Mouse (Mus musculus) thymus, adult 2 months (tissue): ENCODE measurements around the gene Slc25a21. TPM values are rescaled to one million over a fixed set of nuclear protein-coding genes. Genes with fewer than 3 reads are reported as not detected.
"Not testable (repeated sequence)": the region's sequence is repeated elsewhere in the genome, so short reads cannot be mapped to it uniquely, and the experiment has no call there.

Experiments
- DNase-seq: peaks from one replicate; pipeline ENCODE4 v3.0.0; 2021
- H3K27ac ChIP-seq: fragments of 200-500 bp; 2 replicates; pipeline ENCODE4 v1.5.1; 2012; ENCODE audit warnings: low read length, control low read depth; ENCODE audit not compliant: control insufficient read depth, insufficient read depth
- H3K27me3 ChIP-seq: fragments of 200-500 bp; 2 replicates; pipeline ENCODE4 v1.6.1; 2012; ENCODE audit warnings: mild to moderate bottlenecking, low read length, moderate library complexity, mixed read lengths; ENCODE audit not compliant: control insufficient read depth, insufficient read depth
- H3K36me3 ChIP-seq: fragments of 200-500 bp; 2 replicates; pipeline ENCODE4 v1.6.1; 2012; ENCODE audit warnings: mild to moderate bottlenecking, low read length, moderate library complexity; ENCODE audit not compliant: control insufficient read depth, insufficient read depth
- H3K4me1 ChIP-seq: fragments of 200-500 bp; replicated peaks from 2 replicates; pipeline ENCODE4 v1.6.1; 2012; ENCODE audit warnings: low read length; ENCODE audit not compliant: control insufficient read depth, insufficient read depth
- H3K4me3 ChIP-seq: fragments of 200-500 bp; 2 replicates; pipeline ENCODE4 v1.5.1; 2012; ENCODE audit warnings: mild to moderate bottlenecking, low read length, control low read depth, moderate library complexity; ENCODE audit not compliant: control insufficient read depth, insufficient read depth
- CTCF ChIP-seq: fragments of 200-500 bp; IDR thresholded peaks from 2 replicates; pipeline ENCODE4 v1.5.1; 2012; ENCODE audit warnings: mild to moderate bottlenecking, control low read depth, low read length, moderate library complexity, borderline replicate concordance; ENCODE audit not compliant: control insufficient read depth, poor library complexity, insufficient read depth; ENCODE audit errors: extremely low read depth
- POLR2A ChIP-seq: fragments of 200-500 bp; IDR thresholded peaks from 2 replicates; pipeline ENCODE4 v1.6.1; 2012; ENCODE audit warnings: mild to moderate bottlenecking, low read length, control low read depth, moderate library complexity; ENCODE audit not compliant: control insufficient read depth, poor library complexity, insufficient read depth; ENCODE audit errors: extremely low read depth
- WGBS: fragments of 180-500 bp; shearing (Covaris S2); methylation state at CpG from one replicate; pipeline ENCODE4 v1.1.7; 2018; 5-methylcytosine and 5-hydroxymethylcytosine counted together
- polyA plus RNA-seq: library from polyadenylated mRNA; depleted of rRNA; stranded (reverse); fragments of >200 nt; gene quantifications from 2 replicates; pipeline ENCODE4 v1.2.3, GENCODE M21; 2012

Slc25a21 gene
- polyA plus RNA-seq, 1 experiment = 0.03 TPM

- 13% methylated on average over 4 of the region's 4 CpGs for WGBS
These were observed 32.4 kb upstream of the Slc25a21 start for GRCm38 (mm10) chr12:57229703-57230102.

GRCm38 (mm10) chr12:57227776-57228175 is 30.5 kb upstream of the Slc25a21 start:
- H3K27ac ChIP-seq = no peak overlapping the region
- peaks cover 3% of the 10 kb centered on the region; the same call in 1 of the 2 replicates for H3K4me1 ChIP-seq
- no peak for DNase-seq
- no peaks in the 10 kb centered on the region for H3K36me3 ChIP-seq
- 93% methylated on average over 6 of the region's 8 CpGs for WGBS
- H3K4me3 ChIP-seq = no peak overlapping the region
- TF ChIP-seq CTCF (no peak), POLR2A (no peak)
- no peaks in the 10 kb centered on the region for H3K27me3 ChIP-seq

More at GRCm38 (mm10) chr12:57229703-57230102, 32.4 kb upstream of the Slc25a21 start:
- no peaks in the 10 kb centered on the region for H3K27me3 ChIP-seq
- H3K27ac ChIP-seq = peak overlapping the region; percentile 66
- no peaks in the 10 kb centered on the region for H3K36me3 ChIP-seq
- H3K4me3 ChIP-seq = peak overlapping the region; percentile 55
- TF ChIP-seq CTCF (no peak), POLR2A (no peak)
- no peak for DNase-seq
- peaks cover 3% of the 10 kb centered on the region; the same call in 1 of the 2 replicates for H3K4me1 ChIP-seq

GRCm38 (mm10) chr12:57226411-57226810 is 29.1 kb upstream of the Slc25a21 start:
- TF ChIP-seq POLR2A = no peak
- TF ChIP-seq CTCF = no peak
- 93% methylated on average over 9 of the region's 9 CpGs for WGBS

GRCm38 (mm10) chr12:57212463-57212862 is 15.2 kb upstream of the Slc25a21 start:
- H3K4me3 ChIP-seq, H3K27ac ChIP-seq, H3K4me1 ChIP-seq, DNase-seq, H3K36me3 ChIP-seq, H3K27me3 ChIP-seq: not testable (repeated sequence)
- 92% methylated on average over 5 of the region's 5 CpGs for WGBS

More at GRCm38 (mm10) chr12:57226411-57226810, 29.1 kb upstream of the Slc25a21 start:
- no peak for DNase-seq
- H3K4me3 ChIP-seq = no peak overlapping the region
- H3K27ac ChIP-seq = no peak overlapping the region
- H3K36me3 ChIP-seq = no peaks in the 10 kb centered on the region
- no peaks in the 10 kb centered on the region for H3K27me3 ChIP-seq
- H3K4me1 ChIP-seq = 0 out of 2 replicates have a peak, but pooled peaks cover under 1% of the 10 kb centered on the region

- Histone ChIP-seq H3K27ac (peak overlapping the region; percentile 23; the same call in 1 of the 2 replicates), H3K4me3 (peak overlapping the region; percentile 56), H3K27me3 (no peaks in the 10 kb centered on the region), H3K4me1 (peaks cover 4% of the 10 kb centered on the region), H3K36me3 (no peaks in the 10 kb centered on the region)
- 12% methylated on average over 30 of the region's 30 CpGs for WGBS
- TF ChIP-seq POLR2A = no peak
- no peak for TF ChIP-seq CTCF
- DNase-seq = peak; percentile 67
These were observed 14.4 kb upstream of the Slc25a21 start for GRCm38 (mm10) chr12:57211353-57212311.

- WGBS = 83% methylated on average over 4 of the region's 4 CpGs
- no peak for DNase-seq
- Histone ChIP-seq H3K36me3 (no peaks in the 10 kb centered on the region), H3K4me1 (no peaks in the 10 kb centered on the region), H3K27me3 (no peaks in the 10 kb centered on the region), H3K27ac (no peak overlapping the region), H3K4me3 (no peak overlapping the region)
- TF ChIP-seq POLR2A (no peak), CTCF (no peak)
These were observed 7.1 kb upstream of the Slc25a21 start for GRCm38 (mm10) chr12:57204276-57204851.
